Mouse (Mus musculus) ES-Bruce4 (cell line): ENCODE results near the gene Brd3. TPM values are rescaled to one million over a fixed set of nuclear protein-coding genes. Genes with fewer than 3 reads are reported as not detected.

ENCODE experiments used
- H3K27ac ChIP-seq: 2 replicates; pipeline ENCODE4 v1.5.1; 2012; ENCODE audit warnings: low read length, inconsistent platforms; ENCODE audit not compliant: insufficient read depth
- H3K27me3 ChIP-seq: 2 replicates; pipeline ENCODE4 v1.6.1; 2012; ENCODE audit warnings: mild to moderate bottlenecking, low read length, inconsistent platforms; ENCODE audit not compliant: control insufficient read depth, poor library complexity, insufficient read depth, severe bottlenecking
- H3K36me3 ChIP-seq: 2 replicates; pipeline ENCODE4 v1.6.1; 2012; ENCODE audit warnings: inconsistent platforms, mild to moderate bottlenecking, low read length, moderate library complexity; ENCODE audit not compliant: control insufficient read depth, poor library complexity, insufficient read depth, severe bottlenecking
- H3K4me1 ChIP-seq: one replicate; pipeline ENCODE4 v1.8.1; 2011; ENCODE audit warnings: low read length; ENCODE audit not compliant: control insufficient read depth, insufficient read depth
- H3K4me3 ChIP-seq: 2 replicates; pipeline ENCODE4 v1.5.1; 2011; ENCODE audit warnings: low read depth, mild to moderate bottlenecking, low read length
- H3K9ac ChIP-seq: 2 replicates; pipeline ENCODE4 v1.6.1; 2012; ENCODE audit warnings: low read depth, mild to moderate bottlenecking, inconsistent platforms; ENCODE audit not compliant: poor library complexity, severe bottlenecking
- H3K9me3 ChIP-seq: replicated peaks from 2 replicates; pipeline ENCODE4 v1.6.1; 2012; ENCODE audit warnings: mild to moderate bottlenecking, low read length, inconsistent platforms; ENCODE audit not compliant: control insufficient read depth, poor library complexity, insufficient read depth, severe bottlenecking
- CTCF ChIP-seq: IDR thresholded peaks from one replicate; pipeline ENCODE4 v1.8.1; 2011; ENCODE audit warnings: low read depth, low read length
- EP300 ChIP-seq: IDR thresholded peaks from 2 replicates; pipeline ENCODE4 v1.6.1; 2011; ENCODE audit warnings: low read depth, low read length; ENCODE audit not compliant: insufficient read depth
- POLR2A ChIP-seq: IDR thresholded peaks from one replicate; pipeline ENCODE4 v1.8.1; 2011; ENCODE audit warnings: low read length; ENCODE audit not compliant: insufficient read depth
- polyA plus RNA-seq: library from polyadenylated mRNA; stranded (reverse); fragments of >200 nt; gene quantifications from 2 replicates; pipeline ENCODE4 v1.2.4, GENCODE M21; 2011; ENCODE audit warnings: low read depth; ENCODE audit not compliant: missing spikeins, insufficient read depth, insufficient read length

The Brd3 gene
- polyA plus RNA-seq, 1 experiment: 76.8 TPM

DNA sequence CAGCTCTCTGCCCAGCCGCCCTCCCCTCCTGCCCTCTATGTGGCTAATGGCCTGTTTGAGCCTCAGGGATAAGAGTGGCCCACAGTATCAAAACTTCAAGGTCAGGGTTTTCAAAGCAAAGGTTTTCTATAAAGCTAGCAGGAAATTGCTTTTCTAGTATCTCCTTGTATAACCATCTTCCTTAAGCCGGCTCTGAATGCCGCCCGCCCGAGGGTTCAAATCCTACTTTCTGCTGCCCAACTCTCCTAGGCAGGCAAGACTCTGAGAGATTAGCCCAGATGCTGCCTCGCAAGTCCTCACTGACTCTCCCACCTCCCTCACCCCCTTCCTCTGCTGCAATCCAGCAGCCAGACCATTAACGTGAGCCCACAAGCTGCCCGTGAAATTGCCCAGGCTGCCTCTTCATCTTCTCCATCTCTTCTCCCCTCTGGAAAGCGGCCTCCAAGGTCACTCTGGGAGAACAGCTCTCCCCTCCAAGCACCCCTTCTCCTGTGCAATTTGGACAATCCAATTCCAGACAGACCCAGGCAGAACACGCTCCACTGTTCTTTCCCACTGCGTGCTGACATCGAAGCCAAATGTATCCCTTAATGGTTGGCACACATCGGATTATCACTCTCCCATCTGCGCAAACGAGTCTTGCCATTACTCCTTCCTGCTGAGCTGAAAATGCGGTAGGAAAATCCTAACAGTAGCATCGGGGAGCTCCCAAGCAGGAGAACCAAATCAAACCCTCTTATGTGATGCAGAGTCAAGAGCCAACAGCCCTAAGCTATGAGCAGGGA, 110.6 kb downstream of the Brd3 start:
- H3K27ac ChIP-seq: no peak overlapping the region
- no peaks in the 10 kb centered on the region for H3K27me3 ChIP-seq
- H3K4me1 ChIP-seq: no peaks in the 10 kb centered on the region
- no peaks in the 10 kb centered on the region for H3K36me3 ChIP-seq
- H3K9me3 ChIP-seq: no peaks in the 10 kb centered on the region; the same call in 1 of the 2 replicates
- TF ChIP-seq CTCF (no peak), EP300 (no peak), POLR2A (no peak)
- H3K4me3 ChIP-seq: no peak overlapping the region
- H3K9ac ChIP-seq: no peak overlapping the region

Other genes starting within 250 kb of the Brd3 start
- 24.6 and 26.2 TPM in 2 replicates for gene Vav2, start 80.6 kb downstream of the Brd3 start, polyA plus RNA-seq
- gene Brd3os, start 65.3 kb downstream of the Brd3 start, polyA plus RNA-seq: 1.2 and 1.5 TPM in 2 replicates
- 91.8 and 103 TPM in 2 replicates for gene Wdr5, start 7.5 kb upstream of the Brd3 start, polyA plus RNA-seq
- gene Rxra, start 168.8 kb upstream of the Brd3 start, polyA plus RNA-seq: 10.0 and 12.7 TPM in 2 replicates